16 mouse cellular contexts compared by ENCODE assay signal in genomic region chr3:89432606-89433005, GRCm38 (mm10).
"Had no signal": no experiment of that assay in that cellular context is flagged by ENCODE, and none has a peak within 500 bp of the region (broad histone marks: within the 10 kb centered on the region; RNA-seq: fewer than 3 reads in every experiment).

No protein-coding gene starts in this region.

- H3K4me3 ChIP-seq: lung, embryonic 15.5 days; megakaryocyte, embryonic 14.5 days; midbrain, embryonic 13.5 days; midbrain, embryonic 15.5 days; neural tube, embryonic 12.5 days; stomach, embryonic 15.5 days had no signal

- H3K27ac ChIP-seq: lung, embryonic 15.5 days; macrophage; midbrain, embryonic 13.5 days; midbrain, embryonic 15.5 days; neural tube, embryonic 12.5 days; stomach, embryonic 15.5 days; stomach, postnatal 0 days had no signal

- H3K27me3 ChIP-seq: lung, embryonic 15.5 days; megakaryocyte, embryonic 14.5 days; midbrain, embryonic 13.5 days; midbrain, embryonic 15.5 days; neural tube, embryonic 12.5 days; stomach, embryonic 15.5 days had no signal

- H3K9ac ChIP-seq: lung, embryonic 15.5 days; midbrain, embryonic 13.5 days; midbrain, embryonic 15.5 days; neural tube, embryonic 12.5 days; stomach, embryonic 15.5 days had no signal

- H3K9me3 ChIP-seq: lung, embryonic 15.5 days; megakaryocyte, embryonic 14.5 days; midbrain, embryonic 13.5 days; midbrain, embryonic 15.5 days; neural tube, embryonic 12.5 days; stomach, embryonic 15.5 days had no signal

- DNase-seq: lung, postnatal 14 days; lung, postnatal 36 days; right cerebral cortex, postnatal 14 days; thymus, adult 2 months; thymus, postnatal 25 days; thymus, postnatal 4 days had no signal

- H3K4me2 ChIP-seq: lung, embryonic 15.5 days; midbrain, embryonic 11.5 days; midbrain, embryonic 13.5 days; midbrain, embryonic 15.5 days; neural tube, embryonic 12.5 days had no signal

- ATAC-seq: lung, postnatal 0 days; midbrain, embryonic 13.5 days; midbrain, embryonic 15.5 days had no signal
